Mouse (Mus musculus) lung, adult 10 weeks (tissue): ENCODE results near the gene Ppy. TPM values are rescaled to one million over a fixed set of nuclear protein-coding genes. Genes with fewer than 3 reads are reported as not detected.

Source experiments
- polyA plus RNA-seq: library from polyadenylated mRNA; stranded (reverse); fragments of 350-450 nt; fragmentation: Illumina TruSeq; extraction: RNeasy Lipid Tissue Mini Kit (QIAGEN cat#74804); gene quantifications from one replicate; pipeline ENCODE4 v1.2.3, GENCODE M21; 2014; ENCODE audit warnings: low read depth, low replicate concordance; ENCODE audit not compliant: insufficient read depth

Ppy gene
- 2.6 TPM for polyA plus RNA-seq

GRCm38 (mm10) chr11:102101219-102101618 lies at the start of gene Ppy:
Gene Ppy, minus strand, starts transcription at chr11:102101319.

GRCm38 (mm10) chr11:102145471-102146001 lies 44.4 kb upstream of the Ppy start, which contains the start of gene Nags:
Gene Nags, plus strand, starts transcription at chr11:102145513.

GRCm38 (mm10) chr11:102107732-102108131 lies 6.6 kb upstream of the Ppy start, which contains the start of gene Pyy:
Gene Pyy, minus strand, starts transcription at chr11:102107832.

DNA sequence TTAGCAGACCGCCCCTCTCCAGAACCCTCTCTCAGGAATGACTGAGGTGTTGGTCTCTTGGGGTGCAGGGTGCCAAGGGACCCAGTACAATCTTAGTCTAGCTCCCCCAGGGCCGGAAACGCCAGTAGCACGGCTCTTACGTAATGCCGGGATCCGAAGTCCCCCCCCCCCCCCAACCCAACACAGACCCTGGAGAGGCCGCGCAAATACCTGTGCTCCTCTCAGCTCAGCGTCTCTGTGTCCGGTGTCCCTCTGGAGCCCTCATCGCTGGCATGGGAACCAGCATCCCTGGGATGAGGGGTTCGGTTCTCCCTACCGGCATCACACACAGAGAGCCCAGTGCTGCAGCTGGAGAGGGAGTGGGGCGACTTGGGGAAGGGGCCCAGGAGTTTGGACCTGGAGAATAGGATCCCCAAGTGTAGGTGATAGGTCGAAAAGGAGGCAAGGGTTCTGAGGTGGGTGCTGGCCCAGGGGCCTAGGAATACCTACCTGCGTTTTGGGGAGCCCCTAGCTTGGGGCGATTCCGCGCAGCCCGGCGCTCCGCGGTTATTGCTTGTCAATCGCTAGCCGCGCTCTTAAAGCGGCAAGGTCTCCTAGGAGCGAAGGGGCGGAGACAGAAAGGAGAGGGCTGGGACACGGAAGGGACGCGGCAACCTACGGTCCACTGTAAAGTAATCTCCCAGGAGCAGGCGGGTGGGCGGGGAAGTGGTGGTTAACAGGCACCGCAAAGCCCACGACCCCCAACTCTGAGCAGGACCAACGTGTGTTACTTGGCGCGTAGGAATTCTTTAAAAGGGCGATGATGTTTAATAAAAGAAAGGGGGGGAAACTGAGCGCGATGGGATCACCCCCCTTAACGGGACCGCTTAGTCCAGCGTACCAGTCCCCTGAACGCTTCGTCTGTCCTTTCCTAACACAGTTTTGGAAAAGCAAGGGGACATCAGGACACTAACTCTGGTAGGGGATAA lies 12.9 kb downstream of the Ppy start, which contains the start of gene Mpp2:
Gene Mpp2 (minus strand): TSS at position 585 of the 968 bp plus-strand sequence.

Other genes with a start within 250 kb of the Ppy start
- gene Meox1, start 206.9 kb downstream of the Ppy start, polyA plus RNA-seq, result 11.6 TPM
- gene Sost, start 134.3 kb downstream of the Ppy start, polyA plus RNA-seq, result 1.8 TPM
- gene Cfap97d1, start 117.0 kb downstream of the Ppy start, polyA plus RNA-seq, result not detected
- 73.3 TPM for gene Dusp3, start 114.3 kb downstream of the Ppy start, polyA plus RNA-seq
- gene Mpp3, start 72.9 kb downstream of the Ppy start, polyA plus RNA-seq, result 1.9 TPM
- 11.4 TPM for gene Cd300lg, start 59.8 kb downstream of the Ppy start, polyA plus RNA-seq
- gene Mpp2, start 12.8 kb downstream of the Ppy start, polyA plus RNA-seq, result 3.7 TPM
- not detected for gene Pyy, start 6.5 kb upstream of the Ppy start, polyA plus RNA-seq
- not detected for gene Nags, start 44.2 kb upstream of the Ppy start, polyA plus RNA-seq
- gene Tmem101, start 55.1 kb upstream of the Ppy start, polyA plus RNA-seq, result 11.7 TPM
- gene Lsm12, start 84.0 kb upstream of the Ppy start, polyA plus RNA-seq, result 14.7 TPM
- gene G6pc3, start 88.3 kb upstream of the Ppy start, polyA plus RNA-seq, result 23.3 TPM
- 49.2 TPM for gene Hdac5, start 128.8 kb upstream of the Ppy start, polyA plus RNA-seq
- not detected for gene BC030867, start 147.6 kb upstream of the Ppy start, polyA plus RNA-seq
- not detected for gene Asb16, start 167.4 kb upstream of the Ppy start, polyA plus RNA-seq
- 29.4 TPM for gene Tmub2, start 183.6 kb upstream of the Ppy start, polyA plus RNA-seq
- gene Atxn7l3, start 195.3 kb upstream of the Ppy start, polyA plus RNA-seq, result 19.6 TPM
- gene Ubtf, start 218.4 kb upstream of the Ppy start, polyA plus RNA-seq, result 47.0 TPM